Mouse (Mus musculus) myocyte (in vitro differentiated cells): ENCODE data around the gene Gm45716. TPM values are rescaled to one million over a fixed set of nuclear protein-coding genes. Genes with fewer than 3 reads are reported as not detected.
A peak's percentile ranks its signal among the peaks of the same experiment; 100 is the strongest.

Experiments
- H3K27me3 ChIP-seq: one replicate; pipeline ENCODE4 v1.6.1; 2011; ENCODE audit not compliant: control insufficient read depth, insufficient read depth, insufficient read length
- H3K36me3 ChIP-seq: one replicate; pipeline ENCODE4 v1.6.1; 2011; ENCODE audit not compliant: control insufficient read depth, insufficient read depth
- H3K4me2 ChIP-seq: one replicate; pipeline ENCODE4 v1.6.1; 2011; ENCODE audit warnings: low read depth, control low read depth
- H3K4me3 ChIP-seq: one replicate; pipeline ENCODE4 v1.5.1; 2011; ENCODE audit warnings: mild to moderate bottlenecking, control low read depth, moderate library complexity
- H3K79me2 ChIP-seq: one replicate; pipeline ENCODE4 v1.6.1; 2011; ENCODE audit not compliant: control insufficient read depth, insufficient read depth
- H3ac ChIP-seq: one replicate; pipeline ENCODE4 v1.6.1; 2011; ENCODE audit not compliant: control insufficient read depth, insufficient read length
- CEBPB ChIP-seq: IDR thresholded peaks from 2 replicates; pipeline ENCODE4 v1.6.1; 2011; ENCODE audit warnings: mild to moderate bottlenecking, moderate library complexity; ENCODE audit not compliant: poor library complexity, insufficient read depth, severe bottlenecking
- E2F4 ChIP-seq: IDR thresholded peaks from one replicate; pipeline ENCODE4 v1.6.1; 2011; ENCODE audit warnings: mild to moderate bottlenecking, control low read depth, moderate library complexity; ENCODE audit not compliant: insufficient read depth
- MAX ChIP-seq: IDR thresholded peaks from one replicate; pipeline ENCODE4 v1.6.1; 2011; ENCODE audit warnings: low read depth, mild to moderate bottlenecking, control low read depth
- MYOD1 ChIP-seq, 3 experiments: IDR thresholded peaks; one replicate each; pipeline ENCODE4 v1.6.1; 2011; ENCODE audit warnings: control low read depth in 2 of 3, low read depth in 2 of 3, mild to moderate bottlenecking in 2 of 3, moderate library complexity in 1 of 3; ENCODE audit not compliant: insufficient read length in 2 of 3, control insufficient read depth in 1 of 3
- MYOG ChIP-seq, 3 experiments: IDR thresholded peaks; one replicate each; pipeline ENCODE4 v1.6.1; 2011; ENCODE audit warnings: control low read depth in 2 of 3, low read depth in 2 of 3, mild to moderate bottlenecking in 2 of 3; ENCODE audit not compliant: insufficient read length in 2 of 3, control insufficient read depth in 1 of 3, insufficient read depth in 1 of 3
- POLR2A ChIP-seq: IDR thresholded peaks from one replicate; pipeline ENCODE4 v1.6.1; 2011; ENCODE audit warnings: low read depth, mild to moderate bottlenecking, control low read depth, moderate library complexity; ENCODE audit not compliant: insufficient read length
- POLR2AphosphoS2 ChIP-seq: IDR thresholded peaks from one replicate; pipeline ENCODE4 v1.6.1; 2011; ENCODE audit warnings: low read depth, control low read depth; ENCODE audit not compliant: insufficient read length
- REST ChIP-seq: IDR thresholded peaks from one replicate; pipeline ENCODE4 v1.6.1; 2011; ENCODE audit warnings: mild to moderate bottlenecking, control low read depth, moderate library complexity; ENCODE audit not compliant: insufficient read depth, insufficient read length
- SRF ChIP-seq: IDR thresholded peaks from one replicate; pipeline ENCODE4 v1.6.1; 2011; ENCODE audit warnings: low read depth; ENCODE audit not compliant: control insufficient read depth, insufficient read length
- TCF12 ChIP-seq: IDR thresholded peaks from one replicate; pipeline ENCODE4 v1.6.1; 2011; ENCODE audit warnings: mild to moderate bottlenecking, control low read depth; ENCODE audit not compliant: poor library complexity, insufficient read depth, severe bottlenecking
- TCF3 ChIP-seq: IDR thresholded peaks from one replicate; pipeline ENCODE4 v1.6.1; 2011; ENCODE audit warnings: low read depth, control low read depth; ENCODE audit not compliant: insufficient read length
- USF1 ChIP-seq: IDR thresholded peaks from one replicate; pipeline ENCODE4 v1.6.1; 2011; ENCODE audit warnings: low read depth, mild to moderate bottlenecking, control low read depth, moderate library complexity
- polyA plus RNA-seq: library from polyadenylated mRNA; unstranded; fragments of >200 nt; fragmentation: generic; extraction: Trizol; gene quantifications from one replicate; pipeline ENCODE4 v1.2.1, GENCODE M21; 2012; ENCODE audit warnings: missing spikeins

Gene Gm45716
- polyA plus RNA-seq, 1 experiment, result 3.0 TPM

- Histone ChIP-seq H3K79me2 (no peaks in the 10 kb centered on the region), H3K36me3 (no peaks in the 10 kb centered on the region), H3K4me2 (peak overlapping the region; percentile 71), H3K4me3 (no peak overlapping the region), H3ac (no peak overlapping the region), H3K27me3 (no peaks in the 10 kb centered on the region)
- no peak for TF ChIP-seq MYOG (IDR thresholded peaks at IDR 0.05; ENCODE audit: control insufficient read depth in 1 of 3, insufficient read depth in 1 of 3, insufficient read length in 2 of 3, low read depth in 2 of 3)
These were observed 17.5 kb upstream of the Gm45716 start for GRCm38 (mm10) chr11:90170014-90170320.

DNA sequence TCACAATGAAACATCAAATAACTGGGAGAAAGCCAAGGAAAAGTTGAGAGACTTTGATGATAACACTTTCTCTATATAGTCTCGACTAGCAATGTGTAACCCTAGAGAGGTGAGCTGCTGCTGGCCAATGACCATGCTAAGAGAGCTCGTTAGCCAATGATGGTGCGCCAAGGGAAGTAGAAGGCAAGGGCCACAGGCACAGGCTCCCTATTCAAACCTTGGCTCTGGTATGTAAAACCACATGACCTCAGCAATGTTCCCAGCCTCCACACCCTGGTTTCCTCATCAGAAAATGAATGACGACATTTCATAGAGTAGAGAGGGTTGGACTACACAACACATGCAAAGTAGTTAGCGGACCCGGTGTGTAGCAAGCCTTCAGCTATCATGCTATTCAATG, 15.2 kb upstream of the Gm45716 start:
- H3K4me3 ChIP-seq, result no peak overlapping the region
- TF ChIP-seq MYOD1 (IDR thresholded peaks at IDR 0.05; ENCODE audit: control insufficient read depth in 1 of 3, insufficient read length in 2 of 3, low read depth in 2 of 3) (no peak), MAX (no peak)
- no peaks in the 10 kb centered on the region for H3K79me2 ChIP-seq
- no peaks in the 10 kb centered on the region for H3K36me3 ChIP-seq
- no peak overlapping the region for H3ac ChIP-seq
- no peak overlapping the region for H3K4me2 ChIP-seq
- H3K27me3 ChIP-seq, result no peaks in the 10 kb centered on the region

GRCm38 (mm10) chr11:90175634-90176300, 11.7 kb upstream of the Gm45716 start:
- no peaks in the 10 kb centered on the region for H3K79me2 ChIP-seq
- TF ChIP-seq SRF (no peak), MYOD1 (IDR thresholded peaks at IDR 0.05; ENCODE audit: control insufficient read depth in 1 of 3, insufficient read length in 2 of 3, low read depth in 2 of 3) (no peak), CEBPB (no peak), POLR2A (no peak), MAX (no peak), MYOG (IDR thresholded peaks at IDR 0.05; ENCODE audit: control insufficient read depth in 1 of 3, insufficient read depth in 1 of 3, insufficient read length in 2 of 3, low read depth in 2 of 3) (no peak), E2F4 (no peak), TCF3 (no peak), TCF12 (no peak), POLR2AphosphoS2 (no peak), USF1 (no peak), REST (no peak)
- H3K4me3 ChIP-seq, result no peak overlapping the region

DNA sequence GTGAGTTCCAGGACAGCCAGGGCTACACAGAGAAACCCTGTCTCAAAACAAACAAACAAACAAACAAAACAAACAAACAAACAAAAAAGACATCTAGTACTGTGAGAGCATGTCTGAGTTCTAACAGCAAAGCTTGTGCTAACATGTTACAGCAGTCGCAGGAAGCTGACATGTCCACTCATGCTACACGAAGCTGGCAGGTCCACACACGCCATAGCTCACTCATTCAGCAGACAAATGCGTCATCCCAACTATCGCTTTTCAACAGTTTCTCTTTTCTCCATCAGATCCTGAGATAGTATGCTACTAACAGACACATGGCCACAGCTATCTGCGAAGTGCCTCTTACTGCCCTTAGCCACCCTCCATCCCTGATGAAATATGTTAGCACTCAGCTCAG, 10.1 kb upstream of the Gm45716 start:
- Histone ChIP-seq H3K4me2 (no peak overlapping the region), H3ac (no peak overlapping the region), H3K27me3 (no peaks in the 10 kb centered on the region), H3K79me2 (no peaks in the 10 kb centered on the region), H3K4me3 (no peak overlapping the region), H3K36me3 (no peaks in the 10 kb centered on the region)
- no peak for TF ChIP-seq SRF
- TF ChIP-seq E2F4, result no peak
- no peak for TF ChIP-seq MYOD1 (IDR thresholded peaks at IDR 0.05; ENCODE audit: control insufficient read depth in 1 of 3, insufficient read length in 2 of 3, low read depth in 2 of 3)
- TF ChIP-seq CEBPB, result no peak
- TF ChIP-seq TCF12, result no peak
- no peak for TF ChIP-seq MYOG (IDR thresholded peaks at IDR 0.05; ENCODE audit: control insufficient read depth in 1 of 3, insufficient read depth in 1 of 3, insufficient read length in 2 of 3, low read depth in 2 of 3)
- no peak for TF ChIP-seq REST
- TF ChIP-seq USF1, result no peak
- no peak for TF ChIP-seq TCF3
- no peak for TF ChIP-seq POLR2AphosphoS2
- TF ChIP-seq MAX, result no peak
- TF ChIP-seq POLR2A, result no peak

More at GRCm38 (mm10) chr11:90175634-90176300, 11.7 kb upstream of the Gm45716 start:
- no peaks in the 10 kb centered on the region for H3K36me3 ChIP-seq
- H3K27me3 ChIP-seq, result no peaks in the 10 kb centered on the region
- H3ac ChIP-seq, result no peak overlapping the region
- no peak overlapping the region for H3K4me2 ChIP-seq

GRCm38 (mm10) chr11:90183361-90183760, 4.1 kb upstream of the Gm45716 start:
- Histone ChIP-seq H3K4me3 (no peak overlapping the region), H3K79me2 (no peaks in the 10 kb centered on the region), H3K27me3 (no peaks in the 10 kb centered on the region), H3K4me2 (no peak overlapping the region), H3ac (no peak overlapping the region), H3K36me3 (no peaks in the 10 kb centered on the region)
- TF ChIP-seq MAX (no peak), POLR2A (no peak), MYOD1 (IDR thresholded peaks at IDR 0.05; ENCODE audit: control insufficient read depth in 1 of 3, insufficient read length in 2 of 3, low read depth in 2 of 3) (no peak), TCF3 (no peak), USF1 (no peak), TCF12 (no peak), REST (no peak), E2F4 (no peak), POLR2AphosphoS2 (no peak), MYOG (IDR thresholded peaks at IDR 0.05; ENCODE audit: control insufficient read depth in 1 of 3, insufficient read depth in 1 of 3, insufficient read length in 2 of 3, low read depth in 2 of 3) (no peak), CEBPB (no peak), SRF (no peak)
